Mouse (Mus musculus) MEL (cell line): ENCODE data around the gene Myof.

Experiments
- CTCF ChIP-seq, 3 experiments: IDR thresholded peaks in 2 of 3; conservative IDR thresholded peaks in 1 of 3; 2 replicates each; pipeline ENCODE4 v1.5.1; 2011 to 2012; ENCODE audit warnings: low read length in 3 of 3, low read depth in 2 of 3, mild to moderate bottlenecking in 2 of 3, improper control_type of control experiment in 1 of 3, inconsistent platforms in 1 of 3, mixed read lengths in 1 of 3, moderate library complexity in 1 of 3; ENCODE audit not compliant: control insufficient read depth in 1 of 3, insufficient read depth in 1 of 3, poor library complexity in 1 of 3, severe bottlenecking in 1 of 3
- ELF1 ChIP-seq: IDR thresholded peaks from 2 replicates; pipeline ENCODE4 v1.6.1; 2014; ENCODE audit warnings: low read depth, mild to moderate bottlenecking, inconsistent platforms, low read length, improper control_type of control experiment, moderate library complexity
- EP300 ChIP-seq, 2 experiments: IDR thresholded peaks; 2 replicates each; pipeline ENCODE4 v1.6.1; 2011; ENCODE audit warnings: improper control_type of control experiment in 2 of 2, low read length in 2 of 2, low read depth in 1 of 2, mild to moderate bottlenecking in 1 of 2
- MAFK ChIP-seq: IDR thresholded peaks from 2 replicates; pipeline ENCODE4 v1.6.1; 2011; ENCODE audit warnings: low read depth, mild to moderate bottlenecking, low read length, improper control_type of control experiment, borderline replicate concordance
- MAX ChIP-seq: IDR thresholded peaks from 2 replicates; pipeline ENCODE4 v1.6.1; 2011; ENCODE audit warnings: low read length, improper control_type of control experiment
- MXI1 ChIP-seq: IDR thresholded peaks from 2 replicates; pipeline ENCODE4 v1.6.1; 2011; ENCODE audit warnings: mild to moderate bottlenecking, low read depth, low read length, improper control_type of control experiment
- MYC ChIP-seq: IDR thresholded peaks from 2 replicates; pipeline ENCODE4 v1.6.1; 2011; ENCODE audit warnings: low read depth, mild to moderate bottlenecking, low read length, improper control_type of control experiment, moderate library complexity
- POLR2A ChIP-seq, 2 experiments: IDR thresholded peaks; 2 replicates each; pipeline ENCODE4 v1.6.1; 2011 to 2012; ENCODE audit warnings: low read length in 2 of 2, mild to moderate bottlenecking in 2 of 2, control low read depth in 1 of 2, improper control_type of control experiment in 1 of 2, low read depth in 1 of 2, moderate library complexity in 1 of 2; ENCODE audit not compliant: control insufficient read depth in 1 of 2, insufficient read depth in 1 of 2, poor library complexity in 1 of 2
- RAD21 ChIP-seq: IDR thresholded peaks from 2 replicates; pipeline ENCODE4 v1.6.1; 2011; ENCODE audit warnings: mild to moderate bottlenecking, low read depth, low read length, improper control_type of control experiment
- SIN3A ChIP-seq: IDR thresholded peaks from 2 replicates; pipeline ENCODE4 v1.6.1; 2012; ENCODE audit warnings: low read length, improper control_type of control experiment, inconsistent platforms
- SMC3 ChIP-seq: IDR thresholded peaks from 2 replicates; pipeline ENCODE4 v1.6.1; 2011; ENCODE audit warnings: low read depth, low read length, improper control_type of control experiment
- TAL1 ChIP-seq: IDR thresholded peaks from 2 replicates; pipeline ENCODE4 v1.6.1; 2012; ENCODE audit warnings: mild to moderate bottlenecking, inconsistent platforms, low read length, moderate library complexity, mixed read lengths
- UBTF ChIP-seq: IDR thresholded peaks from 2 replicates; pipeline ENCODE4 v1.6.1; 2012; ENCODE audit warnings: low read depth, mild to moderate bottlenecking, inconsistent platforms, low read length, improper control_type of control experiment, moderate library complexity, borderline replicate concordance; ENCODE audit not compliant: insufficient read depth
- USF2 ChIP-seq, 2 experiments: IDR thresholded peaks; 2 replicates each; pipeline ENCODE4 v1.6.1; 2011 to 2012; ENCODE audit warnings: improper control_type of control experiment in 2 of 2, low read length in 2 of 2, borderline replicate concordance in 1 of 2, inconsistent platforms in 1 of 2, low read depth in 1 of 2, mild to moderate bottlenecking in 1 of 2; ENCODE audit not compliant: insufficient read depth in 1 of 2

GRCm38 (mm10) chr19:37891006-37891405, 152.4 kb downstream of the Myof start:
- no peak for TF ChIP-seq MYC
- TF ChIP-seq USF2 (IDR thresholded peaks at IDR 0.05; ENCODE audit: borderline replicate concordance in 1 of 2, insufficient read depth in 1 of 2, low read depth in 1 of 2, low read length in 2 of 2) = no peak
- no peak for TF ChIP-seq MAFK
- no peak for TF ChIP-seq SIN3A
- TF ChIP-seq CTCF (IDR thresholded peaks at IDR 0.05 in 2 of 3, conservative IDR thresholded peaks at IDR 0.05 in 1 of 3; ENCODE audit: control insufficient read depth in 1 of 3, insufficient read depth in 1 of 3, low read depth in 2 of 3, low read length in 3 of 3, poor library complexity in 1 of 3, severe bottlenecking in 1 of 3) = no peak
- TF ChIP-seq EP300 (IDR thresholded peaks at IDR 0.05; ENCODE audit: low read depth in 1 of 2, low read length in 2 of 2) = no peak
- no peak for TF ChIP-seq UBTF
- no peak for TF ChIP-seq SMC3
- no peak for TF ChIP-seq TAL1
- TF ChIP-seq MAX = no peak
- no peak for TF ChIP-seq ELF1
- no peak for TF ChIP-seq RAD21
- no peak for TF ChIP-seq POLR2A (IDR thresholded peaks at IDR 0.05; ENCODE audit: control insufficient read depth in 1 of 2, insufficient read depth in 1 of 2, low read depth in 1 of 2, low read length in 2 of 2, poor library complexity in 1 of 2)
- TF ChIP-seq MXI1 = no peak
